Mouse (Mus musculus): ENCODE results near the gene Wdfy3.

Wdfy3 gene

DNA sequence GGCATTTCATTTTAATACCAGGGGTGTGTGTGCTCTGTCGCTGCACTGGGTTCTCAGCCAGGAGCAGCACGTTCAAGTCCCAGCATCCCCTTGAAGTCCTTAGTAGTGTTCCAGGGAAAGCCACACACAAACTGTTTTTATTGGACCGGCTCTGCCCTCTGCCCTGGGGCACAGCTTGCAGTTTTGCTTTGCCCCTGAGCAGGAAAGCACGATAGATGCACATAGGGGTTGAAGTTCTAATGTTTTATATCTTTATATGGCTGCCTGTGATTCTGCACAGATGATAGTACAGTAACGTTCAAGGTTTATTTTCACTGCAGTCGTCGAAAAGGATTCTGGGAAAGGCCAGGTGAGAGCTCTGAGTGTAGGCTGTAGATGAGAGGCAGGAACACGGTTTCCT, 239.5 kb downstream of the Wdfy3 start:
- DNase-seq (ENCODE audit: low read depth), result no peak

DNA sequence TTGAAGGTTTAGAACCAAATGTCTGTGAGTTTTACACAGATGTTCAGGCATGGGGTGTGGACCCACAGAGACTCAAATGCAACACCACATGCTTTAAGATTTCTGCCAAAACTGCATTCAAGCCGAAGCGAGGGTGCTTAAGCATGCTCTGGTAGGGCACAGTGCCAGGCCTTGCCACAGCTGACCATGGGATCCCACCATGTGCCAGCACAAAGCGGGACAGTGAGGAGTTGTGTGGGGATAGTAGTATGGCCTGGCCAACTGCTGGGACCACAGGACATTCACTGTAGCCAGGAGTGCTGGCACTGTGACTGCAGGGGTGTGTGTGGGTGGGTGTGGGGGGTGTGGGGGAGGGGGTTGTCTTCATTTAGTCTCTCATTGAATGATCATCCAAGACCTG, 240.8 kb downstream of the Wdfy3 start:
- no peak for DNase-seq (ENCODE audit: low read depth)

DNA sequence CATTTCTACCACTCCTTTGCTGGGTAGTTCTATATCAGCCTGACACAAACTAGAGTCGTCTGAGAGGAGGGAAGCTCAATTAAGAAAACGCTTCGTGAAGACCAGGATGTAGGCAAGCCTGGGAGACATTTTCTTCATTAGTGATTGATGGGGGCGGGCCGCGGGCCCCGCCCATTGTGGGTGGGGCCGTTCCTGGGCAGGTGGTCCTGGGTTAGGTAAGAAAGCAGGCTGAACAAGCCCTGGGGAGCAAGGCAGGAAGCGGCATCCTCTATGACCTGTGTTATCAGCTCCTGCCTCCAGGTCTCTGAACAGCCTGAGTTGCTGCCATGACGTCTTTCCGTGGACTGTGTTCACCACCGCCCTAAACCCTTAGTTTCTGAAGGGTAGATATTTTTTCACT, 242.2 kb downstream of the Wdfy3 start:
- no peak for DNase-seq (ENCODE audit: low read depth)

DNA sequence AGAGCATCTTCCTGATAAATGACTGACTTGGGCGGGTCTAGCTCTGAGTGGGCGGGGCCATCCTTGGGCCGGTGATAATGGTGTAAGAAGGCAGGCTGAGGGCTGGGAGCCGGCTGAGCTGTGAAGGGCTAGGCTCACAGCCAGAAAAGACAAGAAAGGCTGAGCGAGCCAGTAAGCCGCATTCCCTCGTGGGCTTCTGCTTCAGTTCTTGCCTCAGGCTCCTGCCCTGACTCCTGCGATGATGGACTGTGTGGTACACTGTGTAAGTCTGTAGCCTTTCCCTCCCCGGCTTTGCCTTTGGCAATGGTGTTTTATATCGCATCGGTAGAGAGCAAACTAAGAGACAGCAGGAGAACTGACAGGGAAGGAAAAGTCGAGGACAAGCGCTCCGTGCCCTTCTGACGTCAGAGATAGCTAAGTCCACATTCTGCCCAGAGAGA, 243.2 kb downstream of the Wdfy3 start:
- DNase-seq (ENCODE audit: low read depth), result no peak

DNA sequence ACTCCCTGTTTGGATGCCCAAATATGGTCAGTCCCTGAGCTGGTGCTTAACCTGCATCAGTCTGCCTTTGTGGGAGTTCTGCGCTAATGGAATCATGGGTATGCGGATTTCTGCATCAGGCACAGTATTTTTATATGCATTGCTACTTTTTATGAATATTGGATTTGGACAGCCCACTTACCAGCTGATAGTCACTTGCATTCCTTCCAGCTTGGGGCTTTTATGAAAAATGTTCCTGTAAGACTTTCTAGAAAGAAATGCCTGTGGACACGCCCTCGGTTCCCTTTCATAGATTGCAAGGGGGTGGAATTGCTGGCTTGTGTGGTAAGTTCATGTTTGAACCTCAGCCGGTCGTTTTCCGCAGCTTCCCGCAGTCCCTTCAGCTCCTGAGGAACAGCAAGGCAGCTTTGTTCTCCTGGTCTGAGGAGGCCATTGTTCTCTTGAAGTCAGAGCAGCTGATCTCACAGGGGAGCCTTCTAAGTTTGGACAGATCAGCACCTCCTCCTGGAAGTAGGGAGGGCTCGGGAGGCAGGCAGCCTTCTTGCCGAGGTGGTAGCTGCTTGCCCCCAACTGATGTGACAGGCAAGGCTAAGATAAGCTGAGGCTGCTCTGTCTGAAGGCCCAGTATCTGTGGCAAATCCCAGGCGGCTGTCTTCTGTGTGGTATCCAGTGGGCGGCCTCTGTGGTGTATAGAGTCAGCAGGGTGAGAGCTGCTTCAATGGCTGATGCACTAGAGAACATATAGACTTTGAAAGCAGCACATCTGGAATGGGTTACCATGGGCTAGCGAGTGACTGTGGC, 244.4 kb downstream of the Wdfy3 start:
- DNase-seq (ENCODE audit: low read depth), result no peak

DNA sequence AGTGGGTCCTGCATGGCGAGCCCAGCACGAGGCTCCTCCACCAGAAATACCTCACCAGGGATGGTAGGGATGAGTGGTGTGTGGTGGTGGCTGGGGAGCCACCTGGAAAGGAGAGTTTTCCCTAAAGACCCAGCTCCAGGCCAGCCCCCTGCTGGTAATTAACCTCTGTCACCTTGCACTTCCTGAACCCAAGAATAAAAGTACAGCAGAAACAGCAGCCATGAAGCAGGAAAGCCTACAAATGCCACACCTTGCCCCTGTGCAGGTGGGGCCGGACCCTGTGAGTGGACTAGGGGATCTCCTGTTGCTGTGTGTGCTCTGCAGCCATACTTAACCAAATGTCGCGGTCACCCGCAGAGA, 247.4 kb downstream of the Wdfy3 start:
- DNase-seq (ENCODE audit: low read depth), result no peak

DNA sequence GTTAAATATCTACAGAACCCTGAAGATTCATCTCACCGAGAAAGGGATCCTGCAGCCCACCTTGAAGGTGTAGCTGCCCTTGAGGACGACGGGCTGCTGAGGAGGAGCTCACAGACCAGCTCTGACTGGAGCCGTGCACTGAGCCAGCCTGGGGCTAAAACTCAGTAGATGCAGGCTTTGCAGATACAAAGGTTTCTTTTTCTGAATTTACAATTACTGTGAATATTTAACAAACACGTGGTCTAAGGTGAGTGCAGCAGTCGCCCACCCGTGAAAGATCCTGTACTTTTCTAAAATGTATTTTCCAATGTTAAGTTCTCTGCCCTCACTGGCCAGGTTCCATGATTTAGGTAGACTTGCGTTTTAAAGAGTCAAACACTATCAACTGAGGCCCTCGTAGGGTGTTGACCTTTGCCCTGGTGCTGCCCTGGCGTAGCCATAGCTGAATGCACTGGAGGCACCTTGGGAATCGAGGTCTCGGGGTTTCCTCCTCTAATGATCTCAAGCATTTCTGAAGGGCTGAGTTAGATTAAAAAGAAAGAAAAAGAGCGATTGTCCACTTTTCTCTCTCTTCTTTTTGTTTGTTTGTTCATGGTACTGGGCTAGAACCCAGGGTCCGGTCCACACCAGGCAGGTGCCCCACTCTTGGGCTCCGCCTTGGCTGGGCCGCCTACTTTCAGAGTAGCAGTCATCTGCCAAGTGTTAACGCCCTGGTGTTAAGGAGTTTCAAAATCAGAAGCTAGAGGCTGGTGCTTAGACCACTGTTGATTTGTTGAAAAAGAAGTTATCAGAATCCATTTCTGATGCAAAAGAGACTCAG, 248.0 kb downstream of the Wdfy3 start:
- DNase-seq (ENCODE audit: low read depth), result no peak

DNA sequence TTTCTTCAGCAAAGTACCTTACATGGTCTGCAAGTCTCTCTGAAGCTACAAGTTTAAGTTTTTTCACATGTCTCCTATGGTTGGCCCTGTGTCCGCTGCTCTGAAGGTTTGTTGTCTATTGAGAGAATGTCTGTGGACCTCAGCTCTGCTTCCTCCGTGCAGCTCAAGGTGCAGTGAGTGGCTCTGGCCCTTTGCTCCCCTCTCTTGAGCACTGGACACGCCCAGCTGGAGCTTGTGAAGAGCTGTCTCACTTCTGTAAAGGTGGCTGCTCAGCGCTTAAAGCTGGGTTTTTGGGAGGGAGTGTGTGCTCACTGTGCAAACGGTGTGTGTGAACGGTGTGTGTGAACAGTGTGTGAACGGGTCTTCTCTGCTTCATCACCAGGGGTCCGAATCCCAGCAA, 248.7 kb downstream of the Wdfy3 start:
- no peak for DNase-seq (ENCODE audit: low read depth)

DNA sequence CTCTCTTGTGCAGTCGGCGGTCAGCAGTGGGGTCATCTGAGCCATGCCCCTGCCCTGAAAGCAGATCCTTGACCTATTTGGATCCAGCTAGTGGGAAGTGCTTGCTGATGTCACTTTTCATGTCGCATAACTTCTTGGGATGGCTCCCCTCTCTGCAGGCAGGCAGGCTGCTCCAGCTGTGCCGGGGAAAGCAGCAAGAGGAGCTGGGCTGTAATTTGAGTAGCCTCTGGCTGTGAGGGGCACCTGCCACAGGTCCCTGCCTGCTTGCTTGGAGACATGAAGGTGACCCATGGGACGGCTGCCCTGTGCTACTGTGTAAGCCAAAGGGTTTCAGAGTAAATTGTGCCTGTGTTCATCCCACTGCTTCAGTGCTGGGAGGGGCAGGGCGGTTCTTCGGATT, 249.9 kb downstream of the Wdfy3 start:
- no peak for DNase-seq (ENCODE audit: low read depth)

DNA sequence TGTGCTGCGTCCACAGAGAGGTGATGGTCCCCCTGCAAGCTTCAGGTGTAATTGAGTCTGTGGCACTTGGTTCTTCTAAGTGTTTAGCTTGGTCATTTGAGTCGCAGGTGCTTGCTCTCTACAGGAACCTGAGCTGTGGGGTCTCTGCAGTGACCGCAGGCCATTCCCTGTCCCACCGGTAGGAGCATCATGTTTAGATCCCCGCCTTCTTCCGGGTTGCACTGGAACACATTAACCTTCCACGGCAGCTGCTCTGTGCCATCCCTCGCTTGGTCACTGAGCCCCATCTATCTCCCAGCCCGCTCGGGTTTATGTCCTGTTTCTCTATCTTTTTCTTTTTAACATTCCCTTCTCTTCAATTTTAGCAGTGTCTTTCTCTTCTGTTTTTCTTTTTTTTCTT, 250.5 kb downstream of the Wdfy3 start:
- no peak for DNase-seq (ENCODE audit: low read depth)

DNA sequence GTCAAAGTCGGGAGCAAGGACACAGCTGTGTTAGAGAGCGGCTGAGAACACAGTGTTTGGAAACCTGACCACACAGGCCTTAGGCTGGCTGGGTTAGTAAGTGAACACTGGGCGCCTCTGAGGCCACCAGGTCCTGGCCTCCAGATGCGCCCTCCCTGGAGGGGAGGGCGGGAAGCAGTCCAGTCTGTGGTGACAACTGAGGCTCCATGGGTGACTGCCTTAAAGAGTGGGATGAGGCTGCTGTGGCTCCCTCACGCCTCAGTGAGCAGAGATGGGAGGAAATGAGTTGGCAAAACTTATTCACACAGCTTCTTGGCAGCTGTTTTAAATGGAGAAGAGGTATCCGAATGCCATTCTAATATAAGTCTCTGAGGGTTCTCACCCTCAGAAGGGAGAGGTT, 252.9 kb downstream of the Wdfy3 start:
- no peak for DNase-seq (ENCODE audit: low read depth)

DNA sequence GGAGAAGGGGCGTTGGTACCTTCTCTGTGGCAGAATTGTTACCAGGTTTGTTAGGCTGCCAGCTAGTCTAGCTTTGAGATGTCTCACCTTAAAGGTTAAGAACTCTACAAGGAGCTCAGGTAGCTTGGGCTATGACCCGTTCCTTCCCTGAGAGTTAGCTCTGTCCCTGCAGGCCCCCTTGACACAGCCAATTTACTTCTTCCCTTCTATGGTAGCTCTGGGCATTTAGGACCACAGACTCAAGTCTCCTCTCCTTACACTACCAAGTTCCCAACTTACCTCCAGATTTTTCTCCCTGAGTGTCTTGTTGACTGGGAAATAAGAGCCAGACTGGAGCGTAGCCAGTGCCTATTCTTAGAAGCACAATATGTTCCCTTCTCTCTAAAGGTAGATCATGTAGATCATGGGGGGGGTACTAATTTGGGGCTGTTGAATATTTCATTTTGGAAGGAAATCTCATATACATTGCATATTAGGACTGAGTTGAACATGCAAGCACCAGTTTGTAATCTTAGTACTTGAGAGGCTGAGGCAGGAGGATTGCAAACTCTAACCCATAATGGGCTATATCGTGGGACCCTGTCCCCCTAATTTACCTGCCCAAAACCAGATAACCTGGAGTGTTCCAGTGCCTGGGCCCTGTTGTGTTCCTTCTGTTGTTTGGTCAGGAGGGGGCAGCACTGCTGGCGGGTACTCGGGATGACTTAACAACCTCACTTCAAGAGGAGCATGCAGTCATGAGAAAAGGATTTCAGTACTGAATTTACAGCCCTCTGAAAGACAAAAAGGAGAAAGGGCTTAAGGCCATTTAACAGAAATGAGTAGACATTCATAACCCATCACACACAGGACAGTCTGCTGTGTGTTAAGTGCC, 258.2 kb downstream of the Wdfy3 start:
- DNase-seq (ENCODE audit: low read depth), result no peak

DNA sequence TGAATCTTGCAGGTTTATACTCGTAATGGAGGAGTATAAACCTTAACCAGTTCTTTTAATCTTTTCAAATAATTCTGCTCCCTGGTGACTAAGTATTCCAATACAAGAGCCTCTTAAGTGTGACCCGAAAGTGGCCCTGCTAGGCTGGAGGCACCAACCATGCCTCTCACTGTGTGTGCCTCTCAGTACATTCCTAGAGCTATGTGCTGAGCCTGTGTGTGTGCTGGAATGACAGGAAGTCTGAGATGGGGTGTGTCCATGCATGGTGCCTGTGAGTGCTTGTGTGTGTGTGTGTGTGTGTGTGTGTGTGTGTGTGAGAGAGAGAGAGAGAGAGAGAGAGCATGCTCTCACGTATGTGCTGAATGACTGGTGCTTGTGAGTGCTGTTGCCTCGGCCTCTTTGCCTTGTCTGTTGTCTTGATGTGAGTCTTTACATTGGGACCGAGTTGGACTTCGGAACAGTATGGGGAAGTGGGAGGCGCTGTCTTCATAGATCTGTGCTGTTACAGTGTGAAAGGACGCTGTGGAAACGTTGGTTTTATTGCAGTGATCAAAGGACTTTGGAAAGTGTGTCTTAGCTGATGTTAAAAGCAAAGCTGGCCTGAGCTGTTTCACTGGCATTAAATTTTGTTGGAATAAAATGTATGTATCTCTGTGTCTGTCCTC, 267.2 kb downstream of the Wdfy3 start:
- no peak for DNase-seq (ENCODE audit: low read depth)

DNA sequence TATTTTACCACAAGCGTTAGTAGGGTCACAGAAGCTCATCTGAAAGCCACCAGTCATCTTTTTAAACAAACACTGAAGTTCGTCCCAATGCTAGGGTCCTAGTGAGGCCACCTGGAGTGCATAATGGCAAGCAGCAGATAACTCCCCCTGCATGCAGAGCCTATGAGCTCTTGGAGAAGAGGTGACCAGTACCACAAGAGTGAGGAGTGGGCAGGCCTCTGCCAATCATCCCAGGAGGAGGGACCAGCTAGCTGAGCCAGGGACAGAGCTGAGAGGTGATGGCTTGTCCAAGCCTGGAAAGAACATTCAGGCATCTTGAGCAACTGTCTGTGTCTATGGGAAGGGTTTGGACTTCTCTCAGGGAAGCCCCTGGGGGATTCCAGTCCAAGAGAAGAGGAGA, 267.8 kb downstream of the Wdfy3 start:
- no peak for DNase-seq (ENCODE audit: low read depth)

DNA sequence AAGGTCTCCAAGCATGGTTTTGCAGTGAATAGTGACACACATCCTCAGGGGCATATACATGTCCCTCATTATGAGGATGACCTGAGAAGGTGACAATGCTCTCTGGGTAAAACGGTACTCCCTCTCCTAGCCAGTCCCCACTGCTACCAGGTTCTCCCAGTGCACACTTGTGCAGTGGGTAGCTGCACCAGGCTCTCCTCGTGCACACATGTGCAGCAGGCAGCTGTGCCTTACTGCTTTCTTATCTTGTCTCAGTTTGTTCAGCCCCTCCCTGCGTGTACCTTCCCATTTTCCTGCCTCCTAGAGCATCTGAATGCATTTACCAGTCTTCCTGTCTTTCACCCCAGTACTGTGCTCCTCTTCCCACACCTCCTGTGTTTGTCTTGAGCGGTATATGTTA, 277.1 kb downstream of the Wdfy3 start:
- no peak for DNase-seq (ENCODE audit: low read depth)

DNA sequence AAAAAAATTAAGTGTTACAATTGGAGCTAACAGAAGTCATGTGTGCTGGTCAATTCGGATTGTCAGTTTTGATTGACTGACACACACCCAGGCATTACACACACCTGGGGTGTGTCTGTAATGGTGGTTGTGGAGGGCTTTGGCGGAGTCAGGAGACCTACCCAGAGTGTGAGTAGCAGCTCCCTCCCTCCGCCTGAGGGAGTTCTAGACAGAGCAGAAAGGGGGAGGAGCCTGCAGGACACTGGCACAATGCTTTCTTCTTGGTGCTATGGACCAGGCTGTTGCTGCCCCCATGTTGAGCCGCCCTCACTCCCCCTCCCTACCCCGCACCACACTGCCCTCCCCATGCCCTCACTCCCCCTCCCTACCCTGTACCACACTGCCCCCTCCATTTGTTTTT, 279.2 kb downstream of the Wdfy3 start:
- no peak for DNase-seq (ENCODE audit: low read depth)

DNA sequence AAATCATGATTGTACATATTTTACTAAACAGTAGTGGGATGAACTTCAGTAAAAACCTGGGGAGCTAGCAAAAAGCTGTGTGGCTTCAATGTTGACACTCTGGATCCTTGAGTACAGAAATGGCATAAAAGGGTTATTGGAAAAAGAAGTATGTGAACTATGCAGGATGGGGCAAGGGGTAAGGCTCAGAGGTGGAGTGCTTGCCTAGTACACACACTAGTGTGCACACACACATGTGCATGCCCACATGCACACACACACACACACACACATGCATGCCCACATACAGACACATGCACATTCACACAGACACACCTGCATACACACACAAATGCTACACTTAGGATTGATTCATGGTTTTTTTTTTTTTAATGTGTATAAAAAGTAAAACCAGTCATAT, 280.0 kb downstream of the Wdfy3 start:
- DNase-seq (ENCODE audit: low read depth), result no peak

DNA sequence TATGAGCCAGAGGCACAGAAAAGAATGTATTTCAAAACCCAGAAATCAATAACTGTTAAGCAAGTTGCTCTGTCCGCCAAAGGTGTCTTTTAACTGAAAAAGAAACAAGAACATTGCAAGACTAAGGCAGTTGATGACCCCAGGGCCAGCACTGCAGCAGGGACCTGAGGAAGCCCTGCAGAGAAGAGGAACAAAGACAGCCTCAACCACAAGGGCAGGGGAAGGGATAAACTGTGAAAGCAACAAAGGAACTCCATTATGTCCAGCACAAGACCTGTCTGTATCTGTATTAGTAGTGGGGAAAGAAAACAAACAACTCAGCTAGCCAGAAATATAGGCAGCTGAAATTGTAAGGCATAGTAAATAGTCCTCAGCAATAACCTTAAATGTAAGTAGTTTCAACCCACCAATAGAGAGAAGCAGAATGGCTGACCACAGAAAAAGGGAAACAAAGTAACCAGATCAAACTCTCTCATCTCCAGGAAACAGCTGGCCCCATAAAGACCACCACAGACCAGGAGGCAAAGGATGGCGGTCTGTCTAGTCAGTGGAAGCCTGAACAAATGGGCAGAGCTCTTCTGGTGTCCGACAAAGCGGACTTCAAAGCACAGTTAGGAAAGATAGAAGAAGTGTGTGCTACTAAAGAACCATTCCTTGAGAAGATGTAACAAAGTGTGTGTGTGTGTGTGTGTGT, 283.7 kb downstream of the Wdfy3 start:
- DNase-seq (ENCODE audit: low read depth), result no peak

DNA sequence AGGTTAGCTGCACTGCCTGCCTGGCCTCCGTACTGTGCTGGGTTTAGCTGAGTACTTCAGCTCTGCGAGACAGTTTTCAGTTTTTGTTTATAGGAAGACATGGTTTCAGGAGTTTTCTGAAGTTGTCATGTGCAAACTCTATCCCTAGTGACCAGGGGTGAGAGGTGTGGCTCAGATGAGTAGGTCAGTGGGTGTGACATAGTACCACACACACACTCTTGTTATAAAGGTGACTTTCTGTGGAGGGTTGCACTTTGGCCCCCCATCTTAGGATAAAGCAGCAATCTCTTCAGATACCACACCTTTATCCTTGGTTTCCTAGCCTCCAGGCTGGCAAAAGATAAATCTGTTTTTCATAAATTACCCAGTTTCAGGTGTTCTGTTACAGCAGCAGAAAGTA, 284.9 kb downstream of the Wdfy3 start:
- DNase-seq (ENCODE audit: low read depth), result no peak

DNA sequence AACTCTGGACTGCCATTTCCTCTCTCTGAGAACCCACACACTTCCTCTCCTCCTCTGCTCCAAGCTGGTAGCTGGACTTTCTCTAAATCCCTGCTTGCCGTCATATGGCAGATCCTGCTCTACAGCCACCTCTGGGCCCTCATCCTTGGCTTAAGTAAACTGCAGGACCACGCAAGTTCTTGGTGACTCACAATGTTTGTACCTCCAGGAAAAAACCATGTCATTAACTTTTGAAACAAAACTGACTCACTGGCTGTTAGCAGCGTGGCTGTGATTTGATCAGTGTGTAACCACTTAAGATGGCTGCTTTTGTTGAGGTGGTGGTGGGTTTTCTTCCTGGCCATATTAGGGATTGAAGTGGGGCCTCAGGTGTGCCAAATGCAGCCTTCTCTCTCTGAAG, 285.4 kb downstream of the Wdfy3 start:
- no peak for DNase-seq (ENCODE audit: low read depth)
